Mouse (Mus musculus) ovary, postnatal 36 days (tissue): ENCODE measurements at regions not wholly inside any gene's neighbourhood (a gene's known extent, or its start where the extent isn't known, plus 50 kb on each side); places are given as distances from the start of the nearest gene placed in this dataset.

Experiments
- DNase-seq: peaks from one replicate; pipeline ENCODE4 v3.0.0; 2022; ENCODE audit warnings: low spot score, mixed read lengths

GRCm38 (mm10) chr7:73637101-73637809 is 95.6 kb upstream of the Chd2 start:
- DNase-seq, result no peak

GRCm38 (mm10) chr7:73635422-73635821 is 93.8 kb upstream of the Chd2 start:
- no peak for DNase-seq

- no peak for DNase-seq
Measured at GRCm38 (mm10) chr7:73630790-73631189, 89.2 kb upstream of the Chd2 start.

GRCm38 (mm10) chr7:73629182-73629581 is 87.6 kb upstream of the Chd2 start:
- DNase-seq, result no peak

GRCm38 (mm10) chr7:73628071-73628470 is 86.4 kb upstream of the Chd2 start:
- DNase-seq, result peak; percentile 39

- no peak for DNase-seq
Measured at GRCm38 (mm10) chr7:73626291-73626690, 84.7 kb upstream of the Chd2 start.

GRCm38 (mm10) chr7:73625651-73626050 is 84.0 kb upstream of the Chd2 start:
- no peak for DNase-seq

- no peak for DNase-seq
Measured at GRCm38 (mm10) chr7:73624992-73625391, 83.4 kb upstream of the Chd2 start.

- no peak for DNase-seq
Measured at GRCm38 (mm10) chr7:73624093-73624600, 82.5 kb upstream of the Chd2 start.

GRCm38 (mm10) chr7:73622468-73622867 is 80.8 kb upstream of the Chd2 start:
- DNase-seq, result no peak

- DNase-seq, result no peak
Measured at GRCm38 (mm10) chr7:73620341-73620740, 78.7 kb upstream of the Chd2 start.

GRCm38 (mm10) chr7:73618758-73619416 is 77.3 kb upstream of the Chd2 start:
- no peak for DNase-seq

- DNase-seq, result peak; percentile 100
Measured at GRCm38 (mm10) chr7:73617910-73618757, 76.5 kb upstream of the Chd2 start.

- DNase-seq, result peak; percentile 44
Measured at GRCm38 (mm10) chr7:73616971-73617906, 75.6 kb upstream of the Chd2 start.

- no peak for DNase-seq
Measured at GRCm38 (mm10) chr7:73616015-73616414, 74.4 kb upstream of the Chd2 start.

GRCm38 (mm10) chr7:73614840-73615555 is 73.4 kb upstream of the Chd2 start:
- DNase-seq, result no peak

GRCm38 (mm10) chr7:73614341-73614740 is 72.7 kb upstream of the Chd2 start:
- no peak for DNase-seq

- no peak for DNase-seq
Measured at GRCm38 (mm10) chr7:73612752-73613092, 71.1 kb upstream of the Chd2 start.

GRCm38 (mm10) chr7:73611866-73612751 is 70.5 kb upstream of the Chd2 start:
- no peak for DNase-seq

GRCm38 (mm10) chr7:73608804-73609275 is 67.2 kb upstream of the Chd2 start:
- no peak for DNase-seq
